ENCODE assay signal across 27 mouse cellular contexts in the genomic region with DNA sequence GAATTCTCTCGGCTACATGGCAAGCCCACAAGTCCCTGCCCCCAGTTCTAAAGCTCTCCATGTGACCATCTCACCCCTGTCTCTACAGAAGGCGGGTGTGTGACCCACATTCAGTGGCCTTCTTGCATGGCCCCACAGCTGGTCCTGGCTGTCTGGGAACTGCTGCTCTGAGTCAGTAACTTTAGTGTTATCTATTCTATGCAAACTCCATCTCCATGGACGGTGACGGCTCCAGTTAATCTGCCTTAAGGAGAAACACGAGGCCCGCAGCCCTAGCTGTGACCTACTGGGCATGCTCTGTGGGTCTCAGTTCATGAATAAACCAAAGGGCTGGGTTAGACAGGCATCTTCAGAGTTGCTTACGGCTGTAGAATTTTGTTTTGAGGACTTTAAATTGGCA. TPM values are rescaled to one million over a fixed set of nuclear protein-coding genes. Genes with fewer than 3 reads are reported as not detected.
DNase-seq lines count a peak whose midpoint lies in the region; ATAC-seq and TF ChIP-seq lines count a peak whose summit lies in the region.
"Had no signal": no experiment of that assay in that cellular context is flagged by ENCODE, and none has a peak within 500 bp of the region (broad histone marks: within the 10 kb centered on the region; RNA-seq: fewer than 3 reads in every experiment).

No protein-coding gene starts in this region.

- ATAC-seq in liver, embryonic 16.5 days (ENCODE audit: low read depth) = peak; percentile 22
- ATAC-seq: forebrain, embryonic 16.5 days; inflammation-experienced regulatory T-cells, adult 6 months; midbrain, embryonic 15.5 days had no signal

- H3K27ac ChIP-seq in layer of hippocampus, adult 2 months = peak overlapping the region; percentile 24; the same call in 1 of the 2 replicates
- H3K27ac ChIP-seq in limb, embryonic 10.5 days = peak overlapping the region; percentile 58
- peak overlapping the region; percentile 77 for H3K27ac ChIP-seq in liver, embryonic 16.5 days (ENCODE audit: low read length)
- H3K27ac ChIP-seq: hindbrain, embryonic 12.5 days; macrophage; midbrain, embryonic 15.5 days; neural tube, embryonic 15.5 days; stomach, postnatal 0 days had no signal

- no peaks in the 10 kb centered on the region for H3K9me3 ChIP-seq in limb, embryonic 10.5 days (replicated peaks)
- no peaks in the 10 kb centered on the region for H3K9me3 ChIP-seq in liver, embryonic 16.5 days (replicated peaks; ENCODE audit: control insufficient read depth, low read length)
- H3K9me3 ChIP-seq: hindbrain, embryonic 12.5 days; midbrain, embryonic 15.5 days; neural tube, embryonic 15.5 days had no signal

- peak; percentile 25 for DNase-seq in gastrocnemius, adult 18-20 months (ENCODE audit: low spot score)
- no peak for DNase-seq in gastrocnemius, postnatal 25 days
- no peak for DNase-seq in layer of hippocampus, adult 2 months (ENCODE audit: low spot score in 2 of 2)
- no peak for DNase-seq in layer of hippocampus, adult 8-10 months (ENCODE audit: low spot score in 2 of 2)
- no peak for DNase-seq in limb, embryonic 10.5 days (ENCODE audit: low spot score)
- no peak for DNase-seq in spleen, postnatal 4 days (ENCODE audit: low spot score in 2 of 2)
- no peak for DNase-seq in left cerebral cortex, adult 8-10 months (ENCODE audit: low spot score in 2 of 2)
- DNase-seq: adrenal gland, postnatal 36 days; cerebellum, adult 18-20 months; cerebellum, postnatal 25 days; kidney, adult 9 months; kidney, postnatal 25 days; layer of hippocampus, adult 9-11 months; right cerebral cortex, postnatal 4 days had no signal

- H3K27me3 ChIP-seq in limb, embryonic 10.5 days (ENCODE audit: low read depth, poor library complexity, severe bottlenecking) = no peaks in the 10 kb centered on the region
- no peaks in the 10 kb centered on the region for H3K27me3 ChIP-seq in liver, embryonic 16.5 days (ENCODE audit: control insufficient read depth, insufficient read depth, low read depth, low read length)
- H3K27me3 ChIP-seq: CH12.LX; hindbrain, embryonic 12.5 days; midbrain, embryonic 15.5 days; neural tube, embryonic 15.5 days had no signal

- H3K4me1 ChIP-seq in limb, embryonic 10.5 days = peaks cover 43% of the 10 kb centered on the region
- peaks cover 69% of the 10 kb centered on the region for H3K4me1 ChIP-seq in liver, embryonic 16.5 days (ENCODE audit: control insufficient read depth, low read depth, low read length)

- WGBS in limb, embryonic 10.5 days = 81% methylated on average over 7 of the region's 7 CpGs
- WGBS in liver, embryonic 16.5 days (ENCODE audit: insufficient replicate concordance) = 24% methylated on average over 7 of the region's 7 CpGs

- peak overlapping the region; percentile 17 for H3K4me2 ChIP-seq in liver, embryonic 16.5 days (ENCODE audit: low read depth, low read length)
- H3K4me2 ChIP-seq: hindbrain, embryonic 12.5 days; midbrain, embryonic 15.5 days; neural tube, embryonic 15.5 days had no signal

- no peak for TF ChIP-seq CTCF in layer of hippocampus, adult 2 months (conservative IDR thresholded peaks at IDR 0.05)

- peaks cover 6% of the 10 kb centered on the region; the same call in 1 of the 2 replicates for H3K36me3 ChIP-seq in limb, embryonic 10.5 days
- H3K36me3 ChIP-seq in liver, embryonic 16.5 days (ENCODE audit: control insufficient read depth, insufficient read depth) = peaks cover 40% of the 10 kb centered on the region
- H3K36me3 ChIP-seq: hindbrain, embryonic 12.5 days; midbrain, embryonic 15.5 days had no signal

- no peak overlapping the region for H3K4me3 ChIP-seq in layer of hippocampus, adult 2 months
- H3K4me3 ChIP-seq in limb, embryonic 10.5 days = no peak overlapping the region
- H3K4me3 ChIP-seq in liver, embryonic 16.5 days (ENCODE audit: low read depth, low read length) = no peak overlapping the region
- H3K4me3 ChIP-seq: hindbrain, embryonic 12.5 days; midbrain, embryonic 15.5 days; neural tube, embryonic 15.5 days had no signal

- peak overlapping the region; percentile 25 for H3K9ac ChIP-seq in liver, embryonic 16.5 days (ENCODE audit: low read depth, low read length)
- H3K9ac ChIP-seq: hindbrain, embryonic 12.5 days; midbrain, embryonic 15.5 days; neural tube, embryonic 15.5 days had no signal

RNA-seq across cellular contexts. Expression of a gene that starts 10.7 kb away (rescaled TPM):
- under 1 TPM; 0.12 to 0.21 TPM for total RNA-seq in gastrocnemius, adult 18-20 months (2021)
- under 1 TPM; 0.32 to 0.61 TPM for total RNA-seq in gastrocnemius, postnatal 25 days (2021)
- under 1 TPM in 1 of 2 experiments, not detected in 1; 0.18 TPM for total RNA-seq in layer of hippocampus, adult 2 months (2021)
- total RNA-seq in layer of hippocampus, adult 8-10 months (2022) = 1 to 10 TPM in 2 of 4 experiments, under 1 TPM in 2; 0.54 to 1.2 (median 0.83) TPM
- 0.16 and 0.56 TPM in 2 replicates for polyA plus RNA-seq in limb, embryonic 10.5 days (2016; fragmentation: Nextera tagmentation; extraction: Ambion mirVana)
- polyA plus RNA-seq in liver, embryonic 16.5 days (2015; fragmentation: Nextera tagmentation; extraction: Ambion mirVana) = 1.2 and 1.6 TPM in 2 replicates
- 1 to 10 TPM in 1 of 4 experiments, under 1 TPM in 3; 0.32 to 1.5 (median 0.70) TPM for total RNA-seq in left cerebral cortex, adult 8-10 months (2022)
- total RNA-seq: CH12.LX had no signal
- polyA plus RNA-seq: inflammation-experienced regulatory T-cells, adult 6 months had no signal

RNA-seq across cellular contexts. Expression of a gene that starts 16.9 kb away (rescaled TPM):
- total RNA-seq in gastrocnemius, adult 18-20 months (2021) = 10 to 100 TPM; 21.8 to 28.9 TPM
- 10 to 100 TPM; 23.5 to 23.6 TPM for total RNA-seq in gastrocnemius, postnatal 25 days (2021)
- total RNA-seq in layer of hippocampus, adult 2 months (2021) = 10 to 100 TPM; 11.5 to 12.8 TPM
- 10 to 100 TPM; 12.2 to 14.8 (median 13.2) TPM for total RNA-seq in layer of hippocampus, adult 8-10 months (2022)
- polyA plus RNA-seq in limb, embryonic 10.5 days (2016; fragmentation: Nextera tagmentation; extraction: Ambion mirVana) = 2.2 and 2.3 TPM in 2 replicates
- 20.6 and 24.1 TPM in 2 replicates for polyA plus RNA-seq in liver, embryonic 16.5 days (2015; fragmentation: Nextera tagmentation; extraction: Ambion mirVana)
- 10 to 100 TPM; 15.9 to 17.1 (median 16.4) TPM for total RNA-seq in left cerebral cortex, adult 8-10 months (2022)

RNA-seq across cellular contexts. Expression of a gene that starts 28.6 kb away (rescaled TPM):
- under 1 TPM; 0.59 to 0.82 TPM for total RNA-seq in gastrocnemius, adult 18-20 months (2021)
- total RNA-seq in gastrocnemius, postnatal 25 days (2021) = 1 to 10 TPM in 1 of 2 experiments, under 1 TPM in 1; 0.82 to 1.6 TPM
- 1 to 10 TPM; 2.1 to 2.4 TPM for total RNA-seq in layer of hippocampus, adult 2 months (2021)
- total RNA-seq in layer of hippocampus, adult 8-10 months (2022) = 1 to 10 TPM; 3.4 to 5.1 (median 4.2) TPM
- 0.19 and 0.39 TPM in 2 replicates for polyA plus RNA-seq in limb, embryonic 10.5 days (2016; fragmentation: Nextera tagmentation; extraction: Ambion mirVana)
- 0.07 and 0.15 TPM in 2 replicates for polyA plus RNA-seq in liver, embryonic 16.5 days (2015; fragmentation: Nextera tagmentation; extraction: Ambion mirVana)
- total RNA-seq in left cerebral cortex, adult 8-10 months (2022) = 1 to 10 TPM; 2.5 to 3.7 (median 3.3) TPM
- total RNA-seq: granulocyte monocyte progenitor cell, adult 5-6 weeks had no signal
- polyA plus RNA-seq: inflammation-experienced regulatory T-cells, adult 6 months; macrophage had no signal

RNA-seq across cellular contexts. Expression of a gene that starts 42.0 kb away (rescaled TPM):
- not detected for total RNA-seq in gastrocnemius, adult 18-20 months (2021)
- total RNA-seq in gastrocnemius, postnatal 25 days (2021) = not detected
- total RNA-seq in layer of hippocampus, adult 2 months (2021) = not detected
- not detected for total RNA-seq in layer of hippocampus, adult 8-10 months (2022)
- not detected in 2 replicates for polyA plus RNA-seq in limb, embryonic 10.5 days (2016; fragmentation: Nextera tagmentation; extraction: Ambion mirVana)
- 0.42 TPM in 1 of 2 replicates, not detected in the other for polyA plus RNA-seq in liver, embryonic 16.5 days (2015; fragmentation: Nextera tagmentation; extraction: Ambion mirVana)
- total RNA-seq in left cerebral cortex, adult 8-10 months (2022) = not detected
- total RNA-seq: adrenal gland, postnatal 36 days; CH12.LX; granulocyte monocyte progenitor cell, adult 5-6 weeks; left cerebral cortex, postnatal 14 days had no signal
- polyA plus RNA-seq: forebrain, embryonic 16.5 days; heart, postnatal 0 days; inflammation-experienced regulatory T-cells, adult 6 months; macrophage; neural tube, embryonic 15.5 days; thymus, postnatal 0 days had no signal

RNA-seq across cellular contexts. Expression of a gene that starts 43.2 kb away (rescaled TPM):
- 10 to 100 TPM; 55.0 to 68.4 TPM for total RNA-seq in gastrocnemius, adult 18-20 months (2021)
- 10 to 100 TPM; 74.4 to 86.5 TPM for total RNA-seq in gastrocnemius, postnatal 25 days (2021)
- 10 to 100 TPM; 74.3 to 76.8 TPM for total RNA-seq in layer of hippocampus, adult 2 months (2021)
- total RNA-seq in layer of hippocampus, adult 8-10 months (2022) = 10 to 100 TPM; 59.0 to 75.5 (median 67.5) TPM
- 110 and 118 TPM in 2 replicates for polyA plus RNA-seq in limb, embryonic 10.5 days (2016; fragmentation: Nextera tagmentation; extraction: Ambion mirVana)
- 42.2 and 48.1 TPM in 2 replicates for polyA plus RNA-seq in liver, embryonic 16.5 days (2015; fragmentation: Nextera tagmentation; extraction: Ambion mirVana)
- total RNA-seq in left cerebral cortex, adult 8-10 months (2022) = 10 to 100 TPM; 59.2 to 62.6 (median 61.3) TPM

Comparison
In these comparisons a context has a peak if more than half of its experiments do, and no peak if none do; other contexts are left out.
1. H3K27ac ChIP-seq: peak in every context shown above with its lines; median percentile 77 in liver, embryonic 16.5 days; 58 in limb, embryonic 10.5 days; 24 in layer of hippocampus, adult 2 months.